Mouse (Mus musculus): ENCODE results near the gene Gm20605.

DNA sequence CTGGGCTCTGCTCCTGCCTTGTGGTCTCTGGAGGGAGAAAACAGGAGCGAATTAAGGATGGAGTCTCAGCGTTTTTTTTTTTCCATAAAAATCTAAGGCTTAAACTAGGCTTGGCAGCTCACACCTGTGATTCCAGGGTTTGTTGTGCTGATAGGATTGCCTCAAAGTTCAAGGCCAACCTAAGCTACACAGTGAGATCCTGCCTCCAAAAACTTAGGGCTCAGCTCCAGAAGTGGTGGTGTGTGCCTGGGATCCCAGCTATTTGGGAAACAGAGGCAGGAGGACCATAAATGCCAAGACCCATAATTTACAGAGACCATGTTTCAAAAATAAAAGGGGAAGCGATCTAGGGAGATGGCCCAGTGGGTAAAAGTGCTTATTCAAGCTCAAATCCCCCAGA, 19.7 kb upstream of the Gm20605 start:
- TF ChIP-seq CTCF (IDR thresholded peaks at IDR 0.05; ENCODE audit: control insufficient read depth, insufficient read depth, insufficient replicate concordance, low read depth, low read length) (no peak), POLR2A (IDR thresholded peaks at IDR 0.05; ENCODE audit: control insufficient read depth, low read depth, low read length) (no peak)

Measured in testis, adult 2 months (tissue).